Mouse (Mus musculus): ENCODE measurements around the gene Acad9.

DNA sequence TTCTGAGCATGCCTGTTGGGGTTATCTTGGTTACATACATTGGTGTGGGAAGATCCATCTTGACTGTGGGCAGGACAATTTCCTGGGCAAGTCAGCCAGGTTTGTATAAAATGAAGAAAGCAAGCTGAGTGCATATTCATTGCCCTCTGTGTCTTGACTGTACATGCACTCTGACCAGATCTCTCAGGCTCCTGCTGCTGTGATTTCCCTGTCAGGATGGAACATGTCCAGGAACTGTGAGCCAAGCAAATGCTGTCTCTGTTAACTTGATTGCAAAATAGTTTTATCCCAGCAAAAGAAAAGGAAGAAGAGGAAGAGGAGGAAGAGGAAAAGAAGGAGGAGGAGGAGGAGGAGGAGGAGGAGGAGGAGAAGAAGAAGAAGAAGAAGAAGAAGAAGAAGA, 21.3 kb upstream of the Acad9 start:
- TF ChIP-seq CTCF (IDR thresholded peaks at IDR 0.05; ENCODE audit: low read depth, low read length) (no peak), POLR2A (IDR thresholded peaks at IDR 0.05; ENCODE audit: borderline replicate concordance, low read depth, low read length) (no peak)
